Mouse (Mus musculus) heart, adult 18-20 months (tissue): ENCODE results near the gene Syt7. TPM values are rescaled to one million over a fixed set of nuclear protein-coding genes. Genes with fewer than 3 reads are reported as not detected.

Source experiments
- DNase-seq, 2 experiments: peaks; one replicate each; pipeline ENCODE4 v3.0.0; 2021 to 2022; ENCODE audit warnings: mixed read lengths in 1 of 2
- total RNA-seq, 2 experiments: library from RNA; stranded (reverse); gene quantifications; 2 replicates each; pipeline ENCODE4 v1.2.3; 2021

Syt7 gene
- total RNA-seq, 2 experiments from 2014 or later = 35.5 to 37.1 TPM

GRCm38 (mm10) chr19:10387660-10388059 lies 1.2 kb upstream of the Syt7 start:
- DNase-seq = peak in 1 of 2 experiments; percentile 13

- peak in 1 of 2 experiments; percentile 31 for DNase-seq
Observed at GRCm38 (mm10) chr19:10389391-10390098, 655 bp downstream of the Syt7 start.

- DNase-seq = no peak
Observed at GRCm38 (mm10) chr19:10390099-10390680, 1.3 kb downstream of the Syt7 start.

- DNase-seq = no peak
Observed at GRCm38 (mm10) chr19:10391028-10391427, 2.1 kb downstream of the Syt7 start.

GRCm38 (mm10) chr19:10391995-10392394 lies 3.1 kb downstream of the Syt7 start:
- DNase-seq = peak; percentile 63 to 72

GRCm38 (mm10) chr19:10393471-10393870 lies 4.6 kb downstream of the Syt7 start:
- DNase-seq = peak; percentile 65 to 69

- no peak for DNase-seq
Observed at GRCm38 (mm10) chr19:10393874-10394500, 5.1 kb downstream of the Syt7 start.

GRCm38 (mm10) chr19:10395174-10395573 lies 6.3 kb downstream of the Syt7 start:
- DNase-seq = no peak

- no peak for DNase-seq
Observed at GRCm38 (mm10) chr19:10396962-10397361, 8.1 kb downstream of the Syt7 start.

GRCm38 (mm10) chr19:10397479-10398153 lies 8.7 kb downstream of the Syt7 start:
- DNase-seq = peak; percentile 37 to 40

- DNase-seq = no peak
Observed at GRCm38 (mm10) chr19:10398296-10398695, 9.4 kb downstream of the Syt7 start.

- DNase-seq = peak; percentile 38 to 73
Observed at GRCm38 (mm10) chr19:10402771-10403494, 14.0 kb downstream of the Syt7 start.

- no peak for DNase-seq
Observed at GRCm38 (mm10) chr19:10403593-10404380, 14.9 kb downstream of the Syt7 start.

GRCm38 (mm10) chr19:10404424-10404823 lies 15.5 kb downstream of the Syt7 start:
- DNase-seq = no peak

GRCm38 (mm10) chr19:10404911-10405310 lies 16.0 kb downstream of the Syt7 start:
- DNase-seq = no peak

- DNase-seq = no peak
Observed at GRCm38 (mm10) chr19:10413701-10414242, 24.9 kb downstream of the Syt7 start.

GRCm38 (mm10) chr19:10415508-10415907 lies 26.6 kb downstream of the Syt7 start:
- no peak for DNase-seq

- DNase-seq = peak; percentile 65 to 76
Observed at GRCm38 (mm10) chr19:10416889-10417288, 28.0 kb downstream of the Syt7 start.

GRCm38 (mm10) chr19:10417436-10417835 lies 28.5 kb downstream of the Syt7 start:
- peak; percentile 80 to 86 for DNase-seq

GRCm38 (mm10) chr19:10421986-10422976 lies 33.4 kb downstream of the Syt7 start:
- DNase-seq = no peak
